Mouse (Mus musculus) adrenal gland, postnatal 25 days (tissue): ENCODE measurements around the gene Crygs. TPM values are rescaled to one million over a fixed set of nuclear protein-coding genes. Genes with fewer than 3 reads are reported as not detected.
"Not testable (repeated sequence)": the region's sequence is repeated elsewhere in the genome, so short reads cannot be mapped to it uniquely, and the experiment has no call there.

ENCODE experiments used
- DNase-seq: peaks from one replicate; pipeline ENCODE4 v3.0.0; 2021; ENCODE audit warnings: mixed read lengths
- total RNA-seq: library from RNA; stranded (reverse); gene quantifications from 2 replicates; pipeline ENCODE4 v1.2.3, GENCODE M21; 2021

Gene Crygs
- total RNA-seq, 1 experiment from 2014 or later: not detected

GRCm38 (mm10) chr16:22782686-22783085 lies 28.7 kb downstream of the Crygs start:
- no peak for DNase-seq

GRCm38 (mm10) chr16:22779228-22779835 lies 32.0 kb downstream of the Crygs start:
- DNase-seq: no peak

DNA sequence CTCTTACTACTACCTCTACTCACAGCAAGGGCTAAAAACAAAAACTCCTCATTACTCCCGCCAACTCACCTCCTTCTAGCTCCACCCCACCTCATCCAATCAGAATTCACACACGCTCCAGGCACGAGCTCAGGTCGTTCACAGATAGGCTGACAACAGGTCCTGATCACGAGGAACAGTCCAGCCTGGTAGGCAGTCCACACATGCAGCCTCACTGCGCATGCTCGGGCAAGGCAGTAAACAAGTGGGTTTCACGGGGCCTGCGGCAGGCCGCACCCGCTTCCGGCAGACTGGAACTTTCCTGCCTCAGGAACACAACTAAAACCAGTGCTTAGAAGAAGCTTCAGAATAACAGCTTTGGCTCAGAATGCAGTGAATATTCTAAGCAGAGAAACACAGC lies 33.1 kb downstream of the Crygs start:
- not testable (repeated sequence) for DNase-seq

DNA sequence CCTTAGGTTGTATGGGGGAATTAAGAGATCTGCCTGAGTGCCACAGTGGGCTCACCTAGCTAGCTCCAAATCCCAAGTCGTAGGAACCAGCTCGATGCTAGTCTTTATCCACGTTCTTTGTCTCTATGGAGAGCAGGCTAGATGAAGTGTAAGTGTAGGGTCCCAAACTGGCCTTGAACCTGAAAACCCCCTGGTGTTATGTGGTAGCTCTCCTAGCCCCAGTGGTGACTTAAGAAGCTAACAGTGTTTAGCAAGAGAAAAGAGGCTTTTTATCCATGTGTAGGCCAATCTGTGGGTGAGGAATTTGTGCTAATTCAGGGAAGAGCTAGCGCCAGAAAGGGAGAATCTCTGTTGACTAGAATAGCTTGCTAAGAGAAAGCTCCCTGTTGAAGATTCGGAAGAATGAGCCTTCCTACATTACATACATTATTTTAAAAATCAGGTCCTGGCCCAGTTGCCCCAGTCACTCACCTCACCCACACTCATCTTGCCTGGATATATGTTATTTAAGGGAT lies 35.8 kb downstream of the Crygs start:
- DNase-seq: no peak

DNA sequence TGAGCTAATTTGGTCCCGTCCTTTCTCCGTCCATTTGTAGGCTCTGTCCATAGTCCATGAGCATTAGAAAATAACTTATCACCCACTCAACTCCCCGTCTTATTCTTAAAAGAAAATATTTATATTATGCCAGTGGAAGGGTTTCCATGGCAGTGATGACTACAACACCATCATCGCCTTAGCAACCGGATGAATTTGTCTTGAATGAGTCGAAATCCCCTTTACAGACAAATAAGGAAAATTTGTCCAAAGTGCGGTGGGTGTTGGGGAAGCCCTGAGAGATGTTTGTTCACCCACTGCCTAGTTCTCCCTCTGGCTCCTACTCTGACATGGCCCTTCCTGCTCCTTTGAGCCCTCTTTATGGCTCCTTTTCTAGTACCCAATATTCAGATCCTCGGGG lies 42.7 kb downstream of the Crygs start:
- no peak for DNase-seq

- no peak for DNase-seq
Measured at GRCm38 (mm10) chr16:22767405-22767804, 44.0 kb downstream of the Crygs start.

GRCm38 (mm10) chr16:22766738-22767211 lies 44.6 kb downstream of the Crygs start:
- DNase-seq: no peak

DNA sequence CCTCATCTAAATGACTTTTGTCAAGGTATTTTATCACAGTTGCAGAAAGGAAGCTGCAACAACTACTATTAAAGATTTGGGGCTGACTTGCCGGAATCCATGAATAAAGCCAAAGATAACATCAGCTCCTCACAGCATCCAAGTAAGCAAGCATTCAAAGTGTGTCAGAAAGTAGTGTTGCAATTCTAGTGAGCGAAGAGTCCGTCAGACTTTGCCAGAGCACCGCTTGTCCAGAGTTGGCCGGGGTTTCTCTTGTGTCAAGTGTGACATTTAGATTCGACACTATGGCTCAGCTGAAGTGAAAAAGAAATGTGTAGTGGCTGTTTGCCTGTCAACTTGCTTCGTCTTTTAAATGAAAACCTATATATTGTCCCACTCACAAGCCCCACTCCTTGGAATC lies 45.8 kb downstream of the Crygs start:
- DNase-seq: no peak

Other genes with a start within 250 kb of the Crygs start
- gene Dgkg, start 154.4 kb downstream of the Crygs start, total RNA-seq: 2.7 and 3.6 TPM in 2 replicates
- gene Tbccd1, start 46.1 kb upstream of the Crygs start, total RNA-seq: 16.4 and 23.6 TPM in 2 replicates
- gene Dnajb11, start 46.3 kb upstream of the Crygs start, total RNA-seq: 71.4 and 71.9 TPM in 2 replicates
- 1.6 and 132 TPM in 2 replicates for gene Ahsg, start 79.7 kb upstream of the Crygs start, total RNA-seq
- 78.1 and 82.3 TPM in 2 replicates for gene Fetub, start 106.8 kb upstream of the Crygs start, total RNA-seq
- 0.97 and 12.6 TPM in 2 replicates for gene Hrg, start 139.5 kb upstream of the Crygs start, total RNA-seq
- gene Kng2, start 217.9 kb upstream of the Crygs start, total RNA-seq: 8.1 and 9.0 TPM in 2 replicates
- 0.24 and 13.8 TPM in 2 replicates for gene Kng1, start 246.3 kb upstream of the Crygs start, total RNA-seq